Mouse (Mus musculus) heart, embryonic 14.5 days (tissue): ENCODE measurements around the gene Lsm12. TPM values are rescaled to one million over a fixed set of nuclear protein-coding genes. Genes with fewer than 3 reads are reported as not detected.
A peak's percentile ranks its signal among the peaks of the same experiment; 100 is the strongest.

ENCODE experiments used
- ATAC-seq: fragments of 200-750 bp; cut with Nextera tagmentation; 2 replicates; pipeline ENCODE4 v1.8.0; 2017; ENCODE audit warnings: low read depth, moderate TSS enrichment; ENCODE audit not compliant: insufficient number of reproducible peaks, insufficient read depth, low FRiP score
- H3K27ac ChIP-seq, 2 experiments: fragments of 200-500 bp in 1 of 2; fragments of 300-500 bp in 1 of 2; sonication (generic) in 1 of 2; replicated peaks in 1 of 2; 2 replicates each; pipeline ENCODE4 v1.5.1; 2012 to 2014; ENCODE audit warnings: low read depth in 2 of 2, low read length in 2 of 2, control low read depth in 1 of 2, mild to moderate bottlenecking in 1 of 2, mixed read lengths in 1 of 2; ENCODE audit not compliant: control insufficient read depth in 1 of 2, insufficient read depth in 1 of 2
- H3K27me3 ChIP-seq: fragments of 300-500 bp; sonication (generic); 2 replicates; pipeline ENCODE4 v1.6.1; 2014; ENCODE audit warnings: mild to moderate bottlenecking, low read length, control low read depth; ENCODE audit not compliant: control insufficient read depth, insufficient read depth
- H3K36me3 ChIP-seq: fragments of 300-500 bp; sonication (generic); 2 replicates; pipeline ENCODE4 v1.6.1; 2014; ENCODE audit warnings: mild to moderate bottlenecking, control low read depth, low read length, mixed read lengths; ENCODE audit not compliant: control insufficient read depth, insufficient read depth
- H3K4me1 ChIP-seq, 2 experiments: fragments of 200-500 bp in 1 of 2; fragments of 300-500 bp in 1 of 2; sonication (generic) in 1 of 2; 2 replicates each; pipeline ENCODE4 v1.6.1; 2012 to 2014; ENCODE audit warnings: low read length in 2 of 2, control low read depth in 1 of 2, mixed read lengths in 1 of 2; ENCODE audit not compliant: control insufficient read depth in 2 of 2, insufficient read depth in 2 of 2
- H3K4me2 ChIP-seq: fragments of 300-500 bp; sonication (generic); 2 replicates; pipeline ENCODE4 v1.6.1; 2014; ENCODE audit warnings: mild to moderate bottlenecking, low read length
- H3K4me3 ChIP-seq, 2 experiments: fragments of 200-500 bp in 1 of 2; fragments of 300-500 bp in 1 of 2; sonication (generic) in 1 of 2; 2 replicates each; pipeline ENCODE4 v1.5.1; 2012 to 2014; ENCODE audit warnings: low read length in 2 of 2, mild to moderate bottlenecking in 2 of 2, control low read depth in 1 of 2, low read depth in 1 of 2, moderate library complexity in 1 of 2; ENCODE audit not compliant: control insufficient read depth in 1 of 2, insufficient read depth in 1 of 2
- H3K9ac ChIP-seq: fragments of 300-500 bp; sonication (generic); 2 replicates; pipeline ENCODE4 v1.6.1; 2014; ENCODE audit warnings: mild to moderate bottlenecking, low read length
- H3K9me3 ChIP-seq: fragments of 300-500 bp; sonication (generic); 2 replicates; pipeline ENCODE4 v1.6.1; 2016; ENCODE audit warnings: low read length, control low read depth; ENCODE audit not compliant: control insufficient read depth
- WGBS: fragments of 180-500 bp; shearing (Covaris S2); extraction: QIAGEN DNeasy Blood & Tissue Kit; methylation state at CpG from one replicate; pipeline ENCODE4 v1.1.7; 2014; 5-methylcytosine and 5-hydroxymethylcytosine counted together
- polyA plus RNA-seq: library from polyadenylated mRNA; unstranded; fragments of >200 nt; fragmentation: Nextera tagmentation; extraction: Ambion mirVana; gene quantifications from 2 replicates; pipeline ENCODE4 v1.2.1, GENCODE M21; 2014

The Lsm12 gene
- polyA plus RNA-seq, 1 experiment from 2014 or later = 60.3 TPM

- Histone ChIP-seq H3K36me3 (peaks cover 43% of the 10 kb centered on the region), H3K9ac (peak overlapping the region; percentile 53), H3K4me2 (peak overlapping the region; percentile 51), H3K4me3 (no peak overlapping the region), H3K4me1 (peaks cover 52 to 83% of the 10 kb centered on the region in 2 experiments), H3K9me3 (no peaks in the 10 kb centered on the region), H3K27ac (peak overlapping the region; percentile 62 to 68), H3K27me3 (no peaks in the 10 kb centered on the region)
- no peak for ATAC-seq
- 33% methylated on average over 11 of the region's 11 CpGs for WGBS
These were observed 23.0 kb upstream of the Lsm12 start for GRCm38 (mm10) chr11:102207825-102208777.

- ATAC-seq = no peak
- Histone ChIP-seq H3K4me3 (no peak overlapping the region), H3K27me3 (no peaks in the 10 kb centered on the region), H3K36me3 (peaks cover 55% of the 10 kb centered on the region), H3K4me1 (peaks cover 45 to 68% of the 10 kb centered on the region in 2 experiments), H3K9ac (no peak overlapping the region; the same call in 1 of the 2 replicates), H3K4me2 (no peak overlapping the region), H3K27ac (no peak overlapping the region), H3K9me3 (no peaks in the 10 kb centered on the region)
- WGBS = 66% methylated on average over 30 of the region's 30 CpGs
These were observed 21.4 kb upstream of the Lsm12 start for GRCm38 (mm10) chr11:102206481-102206880.

- H3K27ac ChIP-seq = no peak overlapping the region
- 82% methylated on average over 12 of the region's 12 CpGs for WGBS
- peaks cover 100% of the 10 kb centered on the region for H3K36me3 ChIP-seq
- no peaks in the 10 kb centered on the region for H3K27me3 ChIP-seq
- peaks cover 10 to 19% of the 10 kb centered on the region in 2 experiments for H3K4me1 ChIP-seq
- no peak overlapping the region for H3K4me3 ChIP-seq
- H3K9me3 ChIP-seq = no peaks in the 10 kb centered on the region
- H3K4me2 ChIP-seq = no peak overlapping the region
- no peak for ATAC-seq
- H3K9ac ChIP-seq = no peak overlapping the region
These were observed 16.3 kb upstream of the Lsm12 start for GRCm38 (mm10) chr11:102201408-102201821.

GRCm38 (mm10) chr11:102199856-102200255 lies 14.8 kb upstream of the Lsm12 start:
- Histone ChIP-seq H3K27me3 (no peaks in the 10 kb centered on the region), H3K4me3 (no peak overlapping the region), H3K9ac (no peak overlapping the region), H3K36me3 (peaks cover 100% of the 10 kb centered on the region), H3K4me1 (peaks cover 9 to 12% of the 10 kb centered on the region in 2 experiments), H3K27ac (no peak overlapping the region), H3K4me2 (no peak overlapping the region), H3K9me3 (no peaks in the 10 kb centered on the region)
- 65% methylated on average over 9 of the region's 9 CpGs for WGBS
- ATAC-seq = no peak

- Histone ChIP-seq H3K9me3 (no peaks in the 10 kb centered on the region), H3K9ac (no peak overlapping the region), H3K4me3 (no peak overlapping the region), H3K4me1 (peaks cover 0 to 2% of the 10 kb centered on the region in 2 experiments; a peak in 1 of 4 replicates), H3K27me3 (no peaks in the 10 kb centered on the region), H3K27ac (no peak overlapping the region), H3K36me3 (peaks cover 100% of the 10 kb centered on the region), H3K4me2 (no peak overlapping the region)
- 73% methylated on average over 6 of the region's 6 CpGs for WGBS
- ATAC-seq = no peak
These were observed 13.1 kb upstream of the Lsm12 start for GRCm38 (mm10) chr11:102198245-102198644.

- Histone ChIP-seq H3K4me1 (peaks cover 0 to 2% of the 10 kb centered on the region in 2 experiments; a peak in 1 of 4 replicates), H3K27ac (no peak overlapping the region)
These were observed 11.1 kb upstream of the Lsm12 start for GRCm38 (mm10) chr11:102196018-102196797.

GRCm38 (mm10) chr11:102193657-102194440 lies 8.8 kb upstream of the Lsm12 start:
- no peak for ATAC-seq
- no peak overlapping the region for H3K27ac ChIP-seq
- H3K9me3 ChIP-seq = no peaks in the 10 kb centered on the region
- H3K4me2 ChIP-seq = no peak overlapping the region
- H3K9ac ChIP-seq = no peak overlapping the region
- H3K4me3 ChIP-seq = no peak overlapping the region
- peaks cover 4 to 12% of the 10 kb centered on the region in 2 experiments for H3K4me1 ChIP-seq
- H3K36me3 ChIP-seq = peaks cover 70% of the 10 kb centered on the region
- no peaks in the 10 kb centered on the region for H3K27me3 ChIP-seq
- WGBS = 85% methylated on average over 9 of the region's 9 CpGs

More at GRCm38 (mm10) chr11:102196018-102196797, 11.1 kb upstream of the Lsm12 start:
- peaks cover 93% of the 10 kb centered on the region for H3K36me3 ChIP-seq
- H3K4me2 ChIP-seq = no peak overlapping the region
- no peak for ATAC-seq
- no peak overlapping the region for H3K4me3 ChIP-seq
- no peaks in the 10 kb centered on the region for H3K27me3 ChIP-seq
- whole genome bisulfite sequencing = 59% methylated on average over 21 of the region's 21 CpGs
- 0 out of 2 replicates have a peak overlapping the region, but pooled peaks have one; percentile 19 for H3K9ac ChIP-seq
- H3K9me3 ChIP-seq = no peaks in the 10 kb centered on the region
